Mouse (Mus musculus): ENCODE data around the gene Vmn1r11. TPM values are rescaled to one million over a fixed set of nuclear protein-coding genes. Genes with fewer than 3 reads are reported as not detected.

Gene Vmn1r11
- not detected in 2 replicates for total RNA-seq (2014; rRNA removed)
- not detected in 2 replicates for polyA plus RNA-seq (2015; fragmentation: Nextera tagmentation; extraction: Ambion mirVana)

DNA sequence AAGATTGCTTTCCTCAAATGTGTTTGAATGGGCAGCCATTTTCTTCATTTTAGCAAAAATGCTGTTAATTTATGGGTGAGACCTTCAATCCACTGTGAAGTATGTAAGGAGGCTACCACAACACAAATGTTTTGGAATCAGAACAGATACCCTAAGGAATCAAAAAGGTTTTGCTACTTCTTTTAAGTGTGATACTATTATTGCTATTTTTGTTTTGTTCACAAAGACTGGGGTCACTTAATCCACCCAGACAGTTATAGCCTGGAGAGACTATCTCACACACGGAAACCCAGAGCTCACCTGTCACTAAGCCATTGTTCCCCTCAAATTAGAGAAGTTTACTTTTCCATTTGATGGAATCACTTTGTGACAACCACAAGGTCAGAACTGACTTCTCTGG is at the start of gene Vmn1r11:
TSS of gene Vmn1r11 (plus strand) at position 301 of the 400 bp plus-strand sequence.
- Histone ChIP-seq H3K4me2 (ENCODE audit: low read depth) (no peak within 1 kb of the TSS), H3K9ac (no peak within 1 kb of the TSS), H3K4me3 (ENCODE audit: low read depth, low read length) (no peak within 1 kb of the TSS), H3K36me3 (ENCODE audit: insufficient read depth) (no peaks in the 10 kb centered on the region), H3K9me3 (ENCODE audit: low read length) (no peaks in the 10 kb centered on the region), H3K27ac (ENCODE audit: low read depth, low read length) (no peak within 1 kb of the TSS), H3K4me1 (ENCODE audit: insufficient read depth) (no peaks in the 10 kb centered on the region), H3K27me3 (ENCODE audit: insufficient read depth, low read length) (no peaks in the 10 kb centered on the region)
- ATAC-seq (no peak), DNase-seq (no peak)
- no peak for TF ChIP-seq CTCF (IDR thresholded peaks at IDR 0.05; ENCODE audit: low read depth)
- 70% methylated on average over 1 of the region's 1 CpGs for WGBS

DNA sequence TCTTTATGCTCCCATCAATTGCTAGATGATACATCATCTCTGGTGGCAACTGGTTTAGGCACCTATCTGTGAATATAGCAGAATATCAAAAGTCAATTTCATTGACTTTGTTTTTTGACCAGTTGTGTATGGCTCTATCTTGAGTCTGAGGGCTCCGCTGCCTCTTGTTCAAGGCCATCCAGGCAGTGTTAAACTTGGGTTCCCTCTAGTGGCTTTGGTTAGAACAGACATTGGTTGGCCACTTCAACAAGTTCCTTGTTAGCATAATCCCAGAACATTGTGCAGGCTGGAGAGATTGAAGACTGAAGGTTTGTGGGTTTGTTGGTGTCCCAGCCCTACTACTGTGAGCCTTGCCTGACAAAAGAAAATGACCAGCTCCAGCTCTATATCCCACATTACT is 26.9 kb upstream of the Vmn1r11 start:
- H3K4me2 ChIP-seq (ENCODE audit: low read depth): no peak overlapping the region
- no peaks in the 10 kb centered on the region for H3K36me3 ChIP-seq (ENCODE audit: insufficient read depth)
- no peaks in the 10 kb centered on the region for H3K9me3 ChIP-seq (ENCODE audit: low read length)
- no peak for TF ChIP-seq CTCF (IDR thresholded peaks at IDR 0.05; ENCODE audit: low read depth)
- 61% methylated on average over 1 of the region's 1 CpGs for WGBS
- no peak overlapping the region for H3K9ac ChIP-seq
- H3K4me1 ChIP-seq (ENCODE audit: insufficient read depth): no peaks in the 10 kb centered on the region
- no peak overlapping the region for H3K27ac ChIP-seq (ENCODE audit: low read depth, low read length)
- H3K4me3 ChIP-seq (ENCODE audit: low read depth, low read length): no peak overlapping the region
- DNase-seq (no peak), ATAC-seq (no peak)
- no peaks in the 10 kb centered on the region for H3K27me3 ChIP-seq (ENCODE audit: insufficient read depth, low read length)

GRCm38 (mm10) chr6:57109154-57109553 is 24.1 kb upstream of the Vmn1r11 start, which contains the start of gene Vmn1r10:
Gene Vmn1r10 (plus strand): TSS chr6:57109454.
- H3K36me3 ChIP-seq (ENCODE audit: insufficient read depth): no peaks in the 10 kb centered on the region
- H3K9me3 ChIP-seq (ENCODE audit: low read length): no peaks in the 10 kb centered on the region
- no peaks in the 10 kb centered on the region for H3K27me3 ChIP-seq (ENCODE audit: insufficient read depth, low read length)
- no peak within 1 kb of the TSS for H3K4me2 ChIP-seq (ENCODE audit: low read depth)
- TF ChIP-seq CTCF (IDR thresholded peaks at IDR 0.05; ENCODE audit: low read depth): no peak
- WGBS: 84% methylated on average over 3 of the region's 3 CpGs
- no peaks in the 10 kb centered on the region for H3K4me1 ChIP-seq (ENCODE audit: insufficient read depth)
- DNase-seq (no peak), ATAC-seq (no peak)
- H3K9ac ChIP-seq: no peak within 1 kb of the TSS
- no peak within 1 kb of the TSS for H3K4me3 ChIP-seq (ENCODE audit: low read depth, low read length)
- no peak within 1 kb of the TSS for H3K27ac ChIP-seq (ENCODE audit: low read depth, low read length)

DNA sequence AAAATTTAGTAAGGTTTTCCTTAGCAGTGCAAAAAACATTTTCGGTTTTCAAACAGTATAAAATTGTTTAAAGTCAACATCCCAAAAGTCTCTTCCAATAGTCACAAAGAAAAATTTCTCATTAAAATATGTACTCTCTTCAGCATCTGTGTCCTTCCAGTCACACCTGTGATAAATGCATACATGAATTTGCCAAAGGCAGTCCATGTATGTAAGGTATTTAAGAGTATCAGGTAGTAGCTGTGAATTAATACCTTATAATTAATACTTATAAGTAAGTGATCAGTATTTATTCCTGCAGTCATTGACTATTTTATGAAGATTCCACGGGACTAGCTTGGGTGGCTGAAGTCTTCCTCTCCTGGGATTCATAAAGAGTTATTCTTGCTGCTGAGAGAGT is 23.4 kb downstream of the Vmn1r11 start, which contains the start of gene Vmn1r12:
TSS of gene Vmn1r12 (plus strand) at position 301 of the 400 bp plus-strand sequence.
- H3K4me3 ChIP-seq (ENCODE audit: low read depth, low read length): no peak within 1 kb of the TSS
- no peak for ATAC-seq
- no peak within 1 kb of the TSS for H3K27ac ChIP-seq (ENCODE audit: low read depth, low read length)
- DNase-seq: no peak
- H3K9me3 ChIP-seq (ENCODE audit: low read length): no peaks in the 10 kb centered on the region
- no peaks in the 10 kb centered on the region for H3K36me3 ChIP-seq (ENCODE audit: insufficient read depth)
- no peaks in the 10 kb centered on the region for H3K4me1 ChIP-seq (ENCODE audit: insufficient read depth)
- 84% methylated on average over 2 of the region's 2 CpGs for WGBS
- H3K4me2 ChIP-seq (ENCODE audit: low read depth): no peak within 1 kb of the TSS
- H3K9ac ChIP-seq: no peak within 1 kb of the TSS
- TF ChIP-seq CTCF (IDR thresholded peaks at IDR 0.05; ENCODE audit: low read depth): no peak
- no peaks in the 10 kb centered on the region for H3K27me3 ChIP-seq (ENCODE audit: insufficient read depth, low read length)

Other genes starting within 250 kb of the Vmn1r11 start
- gene Nt5c3, start 209.5 kb upstream of the Vmn1r11 start, total RNA-seq (2014; rRNA removed): 114 and 119 TPM in 2 replicates
- 197 and 225 TPM in 2 replicates for gene Nt5c3, start 209.5 kb upstream of the Vmn1r11 start, polyA plus RNA-seq (2015; fragmentation: Nextera tagmentation; extraction: Ambion mirVana)
- 0.31 and 1.00 TPM in 2 replicates for gene Vmn1r4, start 209.4 kb upstream of the Vmn1r11 start, total RNA-seq (2014; rRNA removed)
- 0.67 and 0.73 TPM in 2 replicates for gene Vmn1r4, start 209.4 kb upstream of the Vmn1r11 start, polyA plus RNA-seq (2015; fragmentation: Nextera tagmentation; extraction: Ambion mirVana)
- not detected in 2 replicates for gene Vmn1r5, start 163.2 kb upstream of the Vmn1r11 start, total RNA-seq (2014; rRNA removed)
- not detected in 2 replicates for gene Vmn1r5, start 163.2 kb upstream of the Vmn1r11 start, polyA plus RNA-seq (2015; fragmentation: Nextera tagmentation; extraction: Ambion mirVana)
- gene Vmn1r6, start 136.2 kb upstream of the Vmn1r11 start, total RNA-seq (2014; rRNA removed): not detected in 2 replicates
- not detected in 2 replicates for gene Vmn1r6, start 136.2 kb upstream of the Vmn1r11 start, polyA plus RNA-seq (2015; fragmentation: Nextera tagmentation; extraction: Ambion mirVana)
- not detected in 2 replicates for gene Vmn1r7, start 108.1 kb upstream of the Vmn1r11 start, total RNA-seq (2014; rRNA removed)
- not detected in 2 replicates for gene Vmn1r7, start 108.1 kb upstream of the Vmn1r11 start, polyA plus RNA-seq (2015; fragmentation: Nextera tagmentation; extraction: Ambion mirVana)
- gene Vmn1r8, start 101.2 kb upstream of the Vmn1r11 start, total RNA-seq (2014; rRNA removed): not detected in 2 replicates
- gene Vmn1r8, start 101.2 kb upstream of the Vmn1r11 start, polyA plus RNA-seq (2015; fragmentation: Nextera tagmentation; extraction: Ambion mirVana): not detected in 2 replicates
- gene Vmn1r9, start 66.7 kb upstream of the Vmn1r11 start, total RNA-seq (2014; rRNA removed): not detected in 2 replicates
- gene Vmn1r9, start 66.7 kb upstream of the Vmn1r11 start, polyA plus RNA-seq (2015; fragmentation: Nextera tagmentation; extraction: Ambion mirVana): not detected in 2 replicates
- gene Vmn1r10, start 24.0 kb upstream of the Vmn1r11 start, total RNA-seq (2014; rRNA removed): not detected in 2 replicates
- gene Vmn1r10, start 24.0 kb upstream of the Vmn1r11 start, polyA plus RNA-seq (2015; fragmentation: Nextera tagmentation; extraction: Ambion mirVana): not detected in 2 replicates
- gene Vmn1r12, start 23.5 kb downstream of the Vmn1r11 start, total RNA-seq (2014; rRNA removed): not detected in 2 replicates
- gene Vmn1r12, start 23.5 kb downstream of the Vmn1r11 start, polyA plus RNA-seq (2015; fragmentation: Nextera tagmentation; extraction: Ambion mirVana): not detected in 2 replicates
- not detected in 2 replicates for gene Vmn1r13, start 69.8 kb downstream of the Vmn1r11 start, total RNA-seq (2014; rRNA removed)
- gene Vmn1r13, start 69.8 kb downstream of the Vmn1r11 start, polyA plus RNA-seq (2015; fragmentation: Nextera tagmentation; extraction: Ambion mirVana): not detected in 2 replicates
- not detected in 2 replicates for gene Vmn1r14, start 98.2 kb downstream of the Vmn1r11 start, total RNA-seq (2014; rRNA removed)
- gene Vmn1r14, start 98.2 kb downstream of the Vmn1r11 start, polyA plus RNA-seq (2015; fragmentation: Nextera tagmentation; extraction: Ambion mirVana): not detected in 2 replicates
- gene Vmn1r15, start 124.5 kb downstream of the Vmn1r11 start, total RNA-seq (2014; rRNA removed): not detected in 2 replicates
- not detected in 2 replicates for gene Vmn1r15, start 124.5 kb downstream of the Vmn1r11 start, polyA plus RNA-seq (2015; fragmentation: Nextera tagmentation; extraction: Ambion mirVana)
- gene Vmn1r16, start 196.0 kb downstream of the Vmn1r11 start, total RNA-seq (2014; rRNA removed): not detected in 2 replicates
- not detected in 2 replicates for gene Vmn1r16, start 196.0 kb downstream of the Vmn1r11 start, polyA plus RNA-seq (2015; fragmentation: Nextera tagmentation; extraction: Ambion mirVana)
- gene Vmn1r17, start 230.3 kb downstream of the Vmn1r11 start, total RNA-seq (2014; rRNA removed): not detected in 2 replicates
- not detected in 2 replicates for gene Vmn1r17, start 230.3 kb downstream of the Vmn1r11 start, polyA plus RNA-seq (2015; fragmentation: Nextera tagmentation; extraction: Ambion mirVana)

Measured in forebrain, postnatal 0 days (tissue).